Mouse (Mus musculus) limb, embryonic 10.5 days (tissue): Measurements from ENCODE around the gene Eomes. TPM values are rescaled to one million over a fixed set of nuclear protein-coding genes. Genes with fewer than 3 reads are reported as not detected.

Source experiments
- DNase-seq: peaks from one replicate; pipeline ENCODE4 v3.0.0-alpha.2; 2017; ENCODE audit warnings: low spot score
- H3K27ac ChIP-seq: fragments of 300-500 bp; sonication (generic); 2 replicates; pipeline ENCODE4 v1.5.1; 2016; ENCODE audit warnings: mild to moderate bottlenecking
- H3K27me3 ChIP-seq: fragments of 300-500 bp; sonication (generic); 2 replicates; pipeline ENCODE4 v1.6.1; 2016; ENCODE audit warnings: low read depth, mild to moderate bottlenecking; ENCODE audit not compliant: poor library complexity, severe bottlenecking
- H3K36me3 ChIP-seq: fragments of 300-500 bp; sonication (generic); 2 replicates; pipeline ENCODE4 v1.6.1; 2016; ENCODE audit warnings: mild to moderate bottlenecking, moderate library complexity
- H3K4me1 ChIP-seq: fragments of 300-500 bp; sonication (generic); 2 replicates; pipeline ENCODE4 v1.6.1; 2016
- H3K4me3 ChIP-seq: fragments of 300-500 bp; sonication (generic); 2 replicates; pipeline ENCODE4 v1.5.1; 2016; ENCODE audit warnings: mild to moderate bottlenecking, moderate library complexity
- H3K9me3 ChIP-seq: fragments of 300-500 bp; sonication (generic); replicated peaks from 2 replicates; pipeline ENCODE4 v1.6.1; 2016; ENCODE audit warnings: mild to moderate bottlenecking
- WGBS: fragments of 180-500 bp; shearing (Covaris S2); methylation state at CpG from one replicate; pipeline ENCODE4 v1.1.7; 2016; 5-methylcytosine and 5-hydroxymethylcytosine counted together
- polyA plus RNA-seq: library from polyadenylated mRNA; unstranded; fragments of >200 nt; fragmentation: Nextera tagmentation; extraction: Ambion mirVana; gene quantifications from 2 replicates; pipeline ENCODE4 v1.2.1, GENCODE M21; 2016

Eomes gene
- polyA plus RNA-seq, 1 experiment from 2014 or later, result 0.05 TPM

DNA sequence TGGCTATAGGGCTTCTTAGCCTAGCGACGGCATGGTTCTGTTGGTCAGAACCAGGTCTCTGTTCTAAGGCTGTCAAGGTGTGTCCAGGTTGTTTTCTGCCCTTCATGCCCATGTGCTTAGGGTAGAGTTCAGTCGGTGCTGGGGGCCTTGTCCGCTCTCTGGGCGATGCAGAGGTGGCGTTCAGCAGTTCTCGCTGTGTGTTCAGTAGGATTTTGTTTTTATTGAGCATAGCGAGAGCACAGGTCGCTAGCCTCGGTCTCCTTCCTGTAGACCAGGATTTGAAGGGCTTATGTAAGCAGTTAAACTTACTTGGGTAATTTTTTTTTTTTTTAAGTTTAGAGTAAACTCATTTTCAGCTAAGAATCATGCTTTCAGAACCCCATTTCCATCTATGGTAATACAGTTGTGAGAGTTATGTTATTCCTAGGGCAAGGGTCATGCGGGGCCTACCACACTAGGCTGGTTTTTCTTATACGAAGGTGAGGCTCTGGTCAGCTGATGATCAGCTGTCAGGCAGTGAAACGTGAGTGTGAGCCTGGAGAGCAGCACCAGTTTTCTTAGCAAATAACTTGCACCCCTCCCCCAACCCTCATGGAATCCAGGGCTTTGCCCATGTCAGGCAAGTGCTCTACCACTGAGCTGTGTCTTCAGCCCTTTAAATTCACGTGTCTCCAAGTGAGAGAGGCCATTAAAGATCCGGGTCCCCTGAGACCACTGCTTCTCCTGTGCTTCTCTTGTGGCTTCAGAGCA is 33.1 kb downstream of the Eomes start:
- H3K4me3 ChIP-seq, result no peak overlapping the region
- WGBS, result 79% methylated on average over 15 of the region's 15 CpGs
- no peaks in the 10 kb centered on the region for H3K27me3 ChIP-seq
- H3K36me3 ChIP-seq, result peaks cover 36% of the 10 kb centered on the region
- peaks cover 32% of the 10 kb centered on the region for H3K4me1 ChIP-seq
- no peak overlapping the region for H3K27ac ChIP-seq
- no peaks in the 10 kb centered on the region for H3K9me3 ChIP-seq
- DNase-seq, result no peak

DNA sequence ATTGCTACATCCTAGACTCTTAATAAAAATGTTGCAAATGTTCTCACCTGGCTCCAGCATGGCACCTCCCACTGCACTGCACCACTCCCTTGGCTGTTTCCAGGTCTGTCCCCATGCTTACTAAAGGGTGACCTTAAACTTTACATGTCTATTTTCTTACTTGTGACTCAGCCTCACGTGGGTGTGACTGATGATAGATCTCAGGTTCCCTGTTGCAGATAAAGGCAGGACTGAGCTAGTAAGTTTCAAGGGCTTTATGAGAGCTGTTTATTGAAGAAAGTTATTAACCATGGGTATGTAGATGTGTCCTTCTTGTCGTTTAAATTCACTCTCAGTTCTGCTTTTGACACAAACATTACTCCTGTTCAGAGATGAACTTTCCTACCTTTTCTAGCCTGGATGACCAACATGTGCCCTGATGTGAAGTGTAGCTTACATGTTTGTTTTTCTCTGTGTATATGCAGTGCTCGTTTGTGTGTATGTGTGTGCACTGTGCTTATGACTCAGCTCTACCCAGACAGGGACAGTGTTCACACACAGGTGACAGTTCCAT is 34.7 kb downstream of the Eomes start:
- no peaks in the 10 kb centered on the region for H3K9me3 ChIP-seq
- H3K27ac ChIP-seq, result no peak overlapping the region
- 87% methylated on average over 3 of the region's 3 CpGs for WGBS
- DNase-seq, result no peak
- peaks cover 18% of the 10 kb centered on the region for H3K4me1 ChIP-seq
- no peaks in the 10 kb centered on the region for H3K27me3 ChIP-seq
- peaks cover 41% of the 10 kb centered on the region for H3K36me3 ChIP-seq
- no peak overlapping the region for H3K4me3 ChIP-seq

DNA sequence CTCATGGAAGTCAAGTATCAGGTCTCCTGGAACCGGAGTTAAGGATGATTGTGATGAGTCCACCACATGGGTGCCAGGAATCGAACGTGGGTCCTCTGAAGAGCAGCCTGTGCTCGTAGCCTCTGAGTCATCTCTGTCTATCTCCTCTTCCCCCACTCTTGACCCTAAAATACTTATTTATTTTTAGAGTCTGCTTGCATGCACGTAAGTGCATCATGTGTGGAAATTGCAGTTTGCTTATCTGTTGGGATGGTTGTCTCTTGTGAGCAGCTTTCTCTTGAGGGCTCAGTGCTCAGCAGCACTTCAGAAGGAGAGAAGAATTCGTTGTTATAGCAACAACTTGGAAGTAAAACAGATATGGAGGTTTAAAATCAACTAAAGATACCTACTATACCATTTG is 37.5 kb downstream of the Eomes start:
- no peak for DNase-seq
- no peaks in the 10 kb centered on the region for H3K27me3 ChIP-seq
- H3K4me1 ChIP-seq, result peaks cover 15% of the 10 kb centered on the region
- no peak overlapping the region for H3K27ac ChIP-seq
- no peaks in the 10 kb centered on the region for H3K9me3 ChIP-seq
- peaks cover 40% of the 10 kb centered on the region for H3K36me3 ChIP-seq
- H3K4me3 ChIP-seq, result no peak overlapping the region
- WGBS, result 93% methylated on average over 6 of the region's 6 CpGs

DNA sequence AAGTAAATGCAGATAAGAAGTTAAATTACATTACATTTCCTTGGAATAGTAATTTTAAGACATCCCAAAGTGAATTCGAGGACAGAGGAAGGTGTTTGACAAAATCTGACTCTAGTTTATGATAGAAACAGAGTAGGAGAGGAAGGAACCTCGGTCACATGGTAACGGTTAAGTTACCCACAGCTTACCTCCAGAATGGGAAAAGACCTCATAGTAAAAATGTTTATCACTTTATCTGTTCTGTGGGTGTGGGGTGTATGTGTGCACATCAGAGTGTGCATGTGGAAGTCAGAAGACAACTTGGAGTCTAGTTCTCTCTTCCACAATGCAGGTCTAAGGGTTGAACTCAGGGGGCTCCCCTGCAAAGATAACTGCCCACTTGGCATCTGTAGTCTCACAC is 38.1 kb downstream of the Eomes start:
- H3K36me3 ChIP-seq, result peaks cover 35% of the 10 kb centered on the region
- H3K27ac ChIP-seq, result no peak overlapping the region
- no peak for DNase-seq
- no peak overlapping the region for H3K4me3 ChIP-seq
- peaks cover 17% of the 10 kb centered on the region for H3K4me1 ChIP-seq
- no peaks in the 10 kb centered on the region for H3K9me3 ChIP-seq
- H3K27me3 ChIP-seq, result no peaks in the 10 kb centered on the region
- 93% methylated on average over 3 of the region's 3 CpGs for WGBS

DNA sequence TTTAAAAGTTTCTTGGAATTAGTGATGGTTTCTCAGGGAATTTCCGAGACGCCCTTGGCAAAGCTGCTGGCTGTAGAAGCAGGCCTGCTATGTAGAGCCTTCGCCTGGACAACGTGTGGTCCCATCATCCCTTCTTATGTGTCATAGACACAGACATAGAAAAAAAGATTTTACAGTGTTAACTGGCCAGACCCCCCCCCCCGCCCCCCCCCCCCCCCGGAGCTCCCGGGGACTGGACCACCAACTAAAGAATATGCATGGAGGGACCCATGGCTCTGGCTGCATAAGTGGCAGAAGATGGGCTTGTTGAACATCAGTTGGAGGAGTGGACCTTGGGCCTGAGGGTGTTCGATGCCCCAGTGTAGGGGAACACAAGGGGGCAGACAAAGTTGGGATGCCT is 39.6 kb downstream of the Eomes start:
- Histone ChIP-seq H3K27ac (no peak overlapping the region), H3K4me3 (no peak overlapping the region), H3K4me1 (peaks cover 13% of the 10 kb centered on the region), H3K36me3 (peaks cover 31% of the 10 kb centered on the region), H3K9me3 (no peaks in the 10 kb centered on the region), H3K27me3 (no peaks in the 10 kb centered on the region)
- 87% methylated on average over 8 of the region's 8 CpGs for WGBS
- DNase-seq, result no peak

DNA sequence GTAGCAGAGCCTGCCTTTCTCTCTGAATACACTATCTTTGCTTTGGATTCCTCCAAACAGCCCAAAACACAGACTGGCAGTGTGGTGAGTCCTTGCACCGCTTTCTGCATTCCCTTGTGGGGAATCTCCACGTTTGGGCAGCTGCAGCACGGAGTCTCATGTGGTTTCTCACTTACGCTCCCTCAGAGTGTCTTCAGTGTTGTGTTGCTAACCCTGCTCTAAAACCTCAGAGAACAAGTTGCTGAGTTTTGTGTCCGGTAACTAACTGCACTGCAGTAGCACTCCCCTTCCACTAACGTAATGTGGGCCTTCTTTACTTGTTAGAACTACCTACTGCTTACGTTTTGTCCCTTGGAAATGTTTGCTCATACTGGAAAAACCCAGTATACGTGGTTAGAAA is 41.1 kb downstream of the Eomes start:
- Histone ChIP-seq H3K9me3 (no peaks in the 10 kb centered on the region), H3K4me3 (no peak overlapping the region), H3K4me1 (peaks cover 13% of the 10 kb centered on the region), H3K36me3 (peaks cover 42% of the 10 kb centered on the region), H3K27ac (no peak overlapping the region), H3K27me3 (no peaks in the 10 kb centered on the region)
- WGBS, result 75% methylated on average over 8 of the region's 8 CpGs
- no peak for DNase-seq

- Histone ChIP-seq H3K27ac (no peak overlapping the region), H3K4me1 (peaks cover 13% of the 10 kb centered on the region), H3K36me3 (peaks cover 43% of the 10 kb centered on the region), H3K4me3 (no peak overlapping the region), H3K27me3 (no peaks in the 10 kb centered on the region), H3K9me3 (no peaks in the 10 kb centered on the region)
- WGBS, result 70% methylated on average over 8 of the region's 8 CpGs
- DNase-seq, result no peak
Measured at GRCm38 (mm10) chr9:118520011-118520410, 42.0 kb downstream of the Eomes start.

DNA sequence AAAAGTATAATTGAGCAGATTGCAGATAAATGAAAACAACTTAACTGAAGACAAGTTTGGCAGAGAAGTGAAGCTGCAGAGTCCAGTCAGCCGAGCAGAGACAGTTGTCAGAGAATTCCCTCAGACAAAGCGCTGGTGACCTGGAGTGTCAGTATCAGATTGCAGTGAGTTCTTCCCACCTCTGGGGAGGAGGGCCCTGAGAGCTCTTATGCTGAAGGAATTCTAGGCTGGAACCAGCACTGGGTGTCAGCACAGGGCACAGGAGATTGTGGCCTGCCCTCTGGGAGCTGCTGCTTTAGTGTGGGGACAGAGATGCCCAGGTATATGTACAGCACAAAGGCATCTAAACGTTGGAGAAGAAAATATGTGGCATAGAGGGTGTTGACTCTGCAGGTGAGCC is 42.8 kb downstream of the Eomes start:
- 15% methylated on average over 3 of the region's 3 CpGs for WGBS
- Histone ChIP-seq H3K4me1 (peaks cover 13% of the 10 kb centered on the region), H3K4me3 (no peak overlapping the region), H3K36me3 (peaks cover 43% of the 10 kb centered on the region), H3K27me3 (no peaks in the 10 kb centered on the region), H3K9me3 (no peaks in the 10 kb centered on the region), H3K27ac (no peak overlapping the region)
- no peak for DNase-seq

- no peaks in the 10 kb centered on the region for H3K27me3 ChIP-seq
- H3K36me3 ChIP-seq, result peaks cover 44% of the 10 kb centered on the region
- peaks cover 13% of the 10 kb centered on the region for H3K4me1 ChIP-seq
- no peak overlapping the region for H3K27ac ChIP-seq
- H3K9me3 ChIP-seq, result no peaks in the 10 kb centered on the region
- no peak overlapping the region for H3K4me3 ChIP-seq
- 80% methylated on average over 8 of the region's 8 CpGs for WGBS
- no peak for DNase-seq
Measured at GRCm38 (mm10) chr9:118521659-118522058, 43.6 kb downstream of the Eomes start.

DNA sequence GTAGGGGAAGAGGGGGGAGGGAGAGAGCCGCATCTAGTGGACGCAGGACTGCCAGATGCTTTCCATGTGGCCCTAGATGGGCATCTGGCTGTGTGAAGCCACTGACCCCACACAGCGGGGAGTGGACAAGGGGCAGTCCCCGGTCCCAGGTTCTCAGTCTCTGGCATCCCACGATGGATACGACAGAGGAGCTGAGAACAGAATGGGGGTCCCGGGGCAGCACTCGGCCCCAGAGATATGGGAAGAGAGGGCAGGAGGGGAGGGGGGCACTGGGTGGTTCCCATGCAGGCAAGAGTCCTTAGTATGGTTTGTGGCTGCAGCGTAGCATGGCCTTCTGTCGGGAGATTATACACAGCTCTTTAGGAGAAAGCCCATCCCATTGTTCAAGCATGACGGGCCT is 45.7 kb downstream of the Eomes start:
- no peak overlapping the region for H3K4me3 ChIP-seq
- H3K9me3 ChIP-seq, result no peaks in the 10 kb centered on the region
- H3K4me1 ChIP-seq, result peaks cover 13% of the 10 kb centered on the region
- no peak overlapping the region for H3K27ac ChIP-seq
- H3K36me3 ChIP-seq, result peaks cover 63% of the 10 kb centered on the region
- H3K27me3 ChIP-seq, result no peaks in the 10 kb centered on the region
- no peak for DNase-seq
- whole genome bisulfite sequencing, result 84% methylated on average over 11 of the region's 11 CpGs

DNA sequence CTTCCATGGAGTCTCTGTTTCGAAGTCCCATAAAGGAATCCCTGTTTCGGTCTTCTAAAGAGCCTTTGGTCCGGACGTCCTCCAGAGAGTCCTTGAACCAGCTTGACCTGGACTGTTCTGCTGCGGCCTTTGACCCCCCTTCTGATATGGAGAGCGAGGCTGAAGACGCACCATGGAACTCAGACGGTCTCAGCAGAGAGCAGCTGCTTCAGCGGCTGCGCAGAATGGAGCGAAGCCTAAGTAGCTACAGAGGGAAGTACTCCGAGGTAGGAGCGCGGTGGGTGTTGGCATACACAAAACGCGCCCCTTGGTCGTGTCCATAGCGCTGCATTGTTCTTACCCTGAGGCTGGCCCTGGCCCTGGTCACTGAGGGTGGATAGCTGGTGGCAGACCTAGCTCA is 49.0 kb downstream of the Eomes start:
- no peak for DNase-seq
- Histone ChIP-seq H3K4me1 (no peaks in the 10 kb centered on the region), H3K27ac (no peak overlapping the region), H3K36me3 (peaks cover 96% of the 10 kb centered on the region), H3K9me3 (no peaks in the 10 kb centered on the region), H3K4me3 (no peak overlapping the region), H3K27me3 (no peaks in the 10 kb centered on the region)
- WGBS, result 95% methylated on average over 18 of the region's 18 CpGs

GRCm38 (mm10) chr9:118529783-118530182 is 51.8 kb downstream of the Eomes start:
- WGBS, result 84% methylated on average over 3 of the region's 3 CpGs
- DNase-seq, result no peak
- H3K9me3 ChIP-seq, result no peaks in the 10 kb centered on the region
- H3K27ac ChIP-seq, result no peak overlapping the region
- no peak overlapping the region for H3K4me3 ChIP-seq
- H3K27me3 ChIP-seq, result no peaks in the 10 kb centered on the region
- peaks cover 97% of the 10 kb centered on the region for H3K36me3 ChIP-seq
- no peaks in the 10 kb centered on the region for H3K4me1 ChIP-seq

DNA sequence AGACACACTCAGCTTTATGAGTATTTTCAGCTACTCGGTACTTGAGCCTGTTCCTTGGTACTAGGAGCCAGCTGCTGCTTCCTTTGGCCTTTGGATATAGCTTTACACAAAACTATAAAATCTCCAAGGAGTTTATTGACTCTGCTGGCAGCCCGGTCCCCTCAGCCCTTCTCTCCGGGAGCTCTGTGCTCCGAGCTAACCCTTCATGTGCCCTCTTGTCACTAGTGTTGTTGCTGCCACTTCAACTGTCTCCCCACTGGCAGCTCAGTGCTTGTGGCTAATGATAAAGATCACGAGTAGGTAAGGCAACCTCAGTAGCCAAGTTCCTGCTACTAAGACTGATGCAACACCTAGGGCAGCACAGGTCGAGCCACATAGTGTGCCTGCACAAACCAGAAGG is 52.7 kb downstream of the Eomes start:
- Histone ChIP-seq H3K4me3 (no peak overlapping the region), H3K27me3 (no peaks in the 10 kb centered on the region), H3K9me3 (no peaks in the 10 kb centered on the region), H3K27ac (no peak overlapping the region), H3K36me3 (peaks cover 97% of the 10 kb centered on the region), H3K4me1 (no peaks in the 10 kb centered on the region)
- 91% methylated on average over 6 of the region's 6 CpGs for WGBS
- DNase-seq, result no peak
